Mouse (Mus musculus): ENCODE data around the gene Aloxe3. TPM values are rescaled to one million over a fixed set of nuclear protein-coding genes. Genes with fewer than 3 reads are reported as not detected.
A peak's percentile ranks its signal among the peaks of the same experiment; 100 is the strongest.

Gene Aloxe3
- polyA plus RNA-seq (2012; ENCODE audit: insufficient read depth, insufficient read length, missing spikeins), result not detected in 2 replicates

DNA sequence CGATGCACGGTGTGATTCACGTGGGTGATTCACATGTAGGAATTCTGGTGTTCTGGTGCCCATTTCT, at the start of gene Aloxe3:
TSS of gene Aloxe3 (plus strand) at position 45 of the 67 bp plus-strand sequence.
- Histone ChIP-seq H3K4me3 (ENCODE audit: insufficient read depth, low read length) (peak within 1 kb of the TSS; percentile 56), H3K4me1 (ENCODE audit: control insufficient read depth, insufficient read depth, low read length) (peaks cover 15% of the 10 kb centered on the region), H3K27ac (ENCODE audit: insufficient read depth, low read depth, low read length) (no peak within 1 kb of the TSS)
- TF ChIP-seq CTCF (IDR thresholded peaks at IDR 0.05; ENCODE audit: low read depth, low read length), result no peak
- TF ChIP-seq POLR2A (IDR thresholded peaks at IDR 0.05; ENCODE audit: borderline replicate concordance, low read depth, low read length), result no peak

- Histone ChIP-seq H3K4me1 (ENCODE audit: control insufficient read depth, insufficient read depth, low read length) (peaks cover 31% of the 10 kb centered on the region), H3K4me3 (ENCODE audit: insufficient read depth, low read length) (no peak overlapping the region), H3K27ac (ENCODE audit: insufficient read depth, low read depth, low read length) (no peak overlapping the region)
- no peak for TF ChIP-seq POLR2A (IDR thresholded peaks at IDR 0.05; ENCODE audit: borderline replicate concordance, low read depth, low read length)
- no peak for TF ChIP-seq CTCF (IDR thresholded peaks at IDR 0.05; ENCODE audit: low read depth, low read length)
These were observed 49.1 kb upstream of the Aloxe3 start for GRCm38 (mm10) chr11:69076572-69076971.

GRCm38 (mm10) chr11:69077316-69077715, 48.4 kb upstream of the Aloxe3 start:
- TF ChIP-seq POLR2A (IDR thresholded peaks at IDR 0.05; ENCODE audit: borderline replicate concordance, low read depth, low read length) (no peak), CTCF (IDR thresholded peaks at IDR 0.05; ENCODE audit: low read depth, low read length) (no peak)
- peaks cover 27% of the 10 kb centered on the region for H3K4me1 ChIP-seq (ENCODE audit: control insufficient read depth, insufficient read depth, low read length)
- no peak overlapping the region for H3K27ac ChIP-seq (ENCODE audit: insufficient read depth, low read depth, low read length)
- H3K4me3 ChIP-seq (ENCODE audit: insufficient read depth, low read length), result no peak overlapping the region

- H3K27ac ChIP-seq (ENCODE audit: insufficient read depth, low read depth, low read length), result no peak overlapping the region
- H3K4me3 ChIP-seq (ENCODE audit: insufficient read depth, low read length), result no peak overlapping the region
- H3K4me1 ChIP-seq (ENCODE audit: control insufficient read depth, insufficient read depth, low read length), result peaks cover 26% of the 10 kb centered on the region
- TF ChIP-seq POLR2A (IDR thresholded peaks at IDR 0.05; ENCODE audit: borderline replicate concordance, low read depth, low read length), result no peak
- no peak for TF ChIP-seq CTCF (IDR thresholded peaks at IDR 0.05; ENCODE audit: low read depth, low read length)
These were observed 47.7 kb upstream of the Aloxe3 start for GRCm38 (mm10) chr11:69078041-69078440.

DNA sequence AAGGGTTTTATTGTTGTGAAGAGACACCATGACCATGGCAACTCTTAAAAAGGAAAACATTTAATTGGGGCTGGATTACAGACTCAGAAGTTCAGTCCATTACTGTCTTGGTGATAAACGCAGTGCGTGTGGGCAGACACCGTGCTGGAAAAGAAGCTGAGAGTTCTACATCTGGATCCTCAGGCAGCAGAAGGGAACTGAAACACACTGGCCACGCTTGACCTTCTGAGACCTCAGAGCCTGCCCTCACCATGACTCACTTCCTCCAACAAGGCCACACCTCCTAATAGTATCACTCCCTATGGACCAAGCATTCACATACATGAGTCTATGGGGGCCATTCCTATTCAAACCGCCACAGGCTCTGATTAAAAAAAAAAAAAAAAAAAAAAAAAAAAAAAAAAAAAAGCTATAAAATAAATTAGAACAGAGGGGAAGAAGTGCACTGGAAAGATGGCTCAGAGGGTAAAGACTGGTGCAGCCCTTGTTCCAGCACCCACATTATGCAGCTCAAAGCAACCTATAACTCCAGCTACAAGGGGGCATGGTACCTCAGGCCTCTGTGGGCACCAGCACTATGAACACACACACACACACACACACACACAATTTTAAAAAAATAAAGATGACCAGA, 46.8 kb upstream of the Aloxe3 start:
- TF ChIP-seq POLR2A (IDR thresholded peaks at IDR 0.05; ENCODE audit: borderline replicate concordance, low read depth, low read length) (no peak), CTCF (IDR thresholded peaks at IDR 0.05; ENCODE audit: low read depth, low read length) (no peak)
- Histone ChIP-seq H3K4me3 (ENCODE audit: insufficient read depth, low read length) (no peak overlapping the region), H3K4me1 (ENCODE audit: control insufficient read depth, insufficient read depth, low read length) (peaks cover 26% of the 10 kb centered on the region), H3K27ac (ENCODE audit: insufficient read depth, low read depth, low read length) (peak overlapping the region; percentile 57)

DNA sequence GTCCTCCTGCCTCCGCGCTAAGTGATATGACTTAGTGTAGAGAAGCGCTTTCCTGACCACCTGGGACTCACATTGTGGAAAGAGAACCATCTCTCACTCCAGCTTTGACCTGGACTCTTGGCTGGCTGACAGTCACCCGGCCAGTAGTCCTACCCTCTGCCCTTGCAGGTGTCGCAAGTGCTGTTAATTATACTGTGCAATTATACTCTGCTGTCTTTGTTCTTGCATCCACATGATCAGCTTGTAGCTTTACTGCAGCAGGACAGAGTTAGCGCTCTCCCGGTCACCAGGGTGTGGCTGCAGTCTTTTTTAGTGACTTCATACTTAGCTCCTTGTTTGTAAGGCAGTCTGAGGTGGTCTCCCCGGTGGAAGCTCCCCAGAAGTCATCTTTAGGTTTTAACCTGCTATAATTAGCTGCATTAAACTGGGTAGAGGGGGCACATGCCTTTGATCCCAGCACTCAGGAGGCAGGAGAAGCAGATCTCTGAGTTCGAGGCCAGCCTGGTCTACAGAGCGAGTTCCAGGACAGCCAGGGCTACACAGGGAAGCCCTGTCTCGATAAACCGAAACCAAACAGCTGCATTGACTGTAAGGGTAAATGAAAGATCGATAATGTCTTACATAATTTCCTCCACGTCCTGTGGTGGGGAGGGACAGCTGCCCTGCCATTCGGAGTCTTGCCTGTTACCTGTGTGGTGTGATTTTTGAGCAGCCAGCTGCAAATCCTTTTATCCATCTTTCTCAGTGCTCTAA, 45.4 kb upstream of the Aloxe3 start:
- no peak for TF ChIP-seq POLR2A (IDR thresholded peaks at IDR 0.05; ENCODE audit: borderline replicate concordance, low read depth, low read length)
- no peak for TF ChIP-seq CTCF (IDR thresholded peaks at IDR 0.05; ENCODE audit: low read depth, low read length)
- no peak overlapping the region for H3K27ac ChIP-seq (ENCODE audit: insufficient read depth, low read depth, low read length)
- H3K4me1 ChIP-seq (ENCODE audit: control insufficient read depth, insufficient read depth, low read length), result peaks cover 21% of the 10 kb centered on the region
- no peak overlapping the region for H3K4me3 ChIP-seq (ENCODE audit: insufficient read depth, low read length)

GRCm38 (mm10) chr11:69080855-69081222, 44.9 kb upstream of the Aloxe3 start:
- no peak for TF ChIP-seq CTCF (IDR thresholded peaks at IDR 0.05; ENCODE audit: low read depth, low read length)
- TF ChIP-seq POLR2A (IDR thresholded peaks at IDR 0.05; ENCODE audit: borderline replicate concordance, low read depth, low read length), result no peak
- no peak overlapping the region for H3K27ac ChIP-seq (ENCODE audit: insufficient read depth, low read depth, low read length)
- no peak overlapping the region for H3K4me3 ChIP-seq (ENCODE audit: insufficient read depth, low read length)
- peaks cover 21% of the 10 kb centered on the region for H3K4me1 ChIP-seq (ENCODE audit: control insufficient read depth, insufficient read depth, low read length)

DNA sequence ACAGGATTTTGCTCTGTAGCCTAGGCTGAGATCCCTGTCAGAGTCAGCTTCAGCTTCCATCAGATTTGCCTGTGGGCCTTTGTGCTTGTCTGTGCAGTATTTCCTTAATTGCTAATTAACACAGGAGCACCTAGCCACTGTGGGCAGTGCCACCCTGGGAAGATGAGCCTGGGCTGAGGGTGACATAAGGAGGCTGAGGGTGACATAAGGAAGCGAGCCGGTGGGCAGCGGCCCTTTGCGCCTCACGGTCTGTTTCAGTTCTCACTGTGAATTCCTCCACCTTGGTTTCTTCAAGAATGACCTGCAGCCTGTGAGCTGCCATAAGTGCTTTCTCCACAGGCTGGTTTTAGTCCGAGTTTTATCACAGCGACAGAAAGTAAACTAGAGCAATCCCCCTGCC, 44.1 kb upstream of the Aloxe3 start:
- TF ChIP-seq CTCF (IDR thresholded peaks at IDR 0.05; ENCODE audit: low read depth, low read length), result no peak
- TF ChIP-seq POLR2A (IDR thresholded peaks at IDR 0.05; ENCODE audit: borderline replicate concordance, low read depth, low read length), result no peak
- H3K4me1 ChIP-seq (ENCODE audit: control insufficient read depth, insufficient read depth, low read length), result peaks cover 20% of the 10 kb centered on the region
- no peak overlapping the region for H3K4me3 ChIP-seq (ENCODE audit: insufficient read depth, low read length)
- H3K27ac ChIP-seq (ENCODE audit: insufficient read depth, low read depth, low read length), result no peak overlapping the region

DNA sequence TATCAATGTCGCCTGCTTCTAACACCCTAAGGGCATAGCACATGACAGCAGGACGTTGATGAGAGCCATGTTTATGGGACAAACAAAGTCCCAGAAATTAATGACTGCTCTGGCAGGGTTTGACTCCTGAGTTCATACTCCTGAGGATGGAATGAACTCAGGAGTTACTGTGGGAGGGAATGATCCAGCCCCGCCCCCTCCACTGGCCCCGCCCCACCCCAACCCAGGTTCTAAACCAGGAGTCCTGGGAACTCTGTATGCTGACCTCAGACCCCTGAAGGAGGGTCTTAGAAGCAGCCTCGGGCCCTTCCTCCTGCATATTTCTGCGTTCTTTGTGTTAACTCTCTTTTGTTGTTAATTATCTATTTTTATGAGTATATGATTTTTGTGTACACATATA, 40.1 kb upstream of the Aloxe3 start:
- Histone ChIP-seq H3K4me1 (ENCODE audit: control insufficient read depth, insufficient read depth, low read length) (peaks cover 5% of the 10 kb centered on the region), H3K27ac (ENCODE audit: insufficient read depth, low read depth, low read length) (no peak overlapping the region), H3K4me3 (ENCODE audit: insufficient read depth, low read length) (no peak overlapping the region)
- no peak for TF ChIP-seq CTCF (IDR thresholded peaks at IDR 0.05; ENCODE audit: low read depth, low read length)
- no peak for TF ChIP-seq POLR2A (IDR thresholded peaks at IDR 0.05; ENCODE audit: borderline replicate concordance, low read depth, low read length)

GRCm38 (mm10) chr11:69086390-69086789, 39.3 kb upstream of the Aloxe3 start:
- Histone ChIP-seq H3K4me1 (ENCODE audit: control insufficient read depth, insufficient read depth, low read length) (peaks cover 5% of the 10 kb centered on the region), H3K27ac (ENCODE audit: insufficient read depth, low read depth, low read length) (no peak overlapping the region), H3K4me3 (ENCODE audit: insufficient read depth, low read length) (no peak overlapping the region)
- TF ChIP-seq POLR2A (IDR thresholded peaks at IDR 0.05; ENCODE audit: borderline replicate concordance, low read depth, low read length) (no peak), CTCF (IDR thresholded peaks at IDR 0.05; ENCODE audit: low read depth, low read length) (no peak)
